Mouse (Mus musculus): ENCODE measurements around the gene Calcrl. TPM values are rescaled to one million over a fixed set of nuclear protein-coding genes. Genes with fewer than 3 reads are reported as not detected.

Calcrl gene
- total RNA-seq, 1 experiment from 2014 or later = 29.0 TPM

GRCm38 (mm10) chr2:84358690-84359343 lies 66.4 kb downstream of the Calcrl start:
- no peak for ATAC-seq (replicated peaks; ENCODE audit: insufficient number of reproducible peaks, low FRiP score, low TSS enrichment, poor library complexity, severe bottlenecking)

- no peak for ATAC-seq (replicated peaks; ENCODE audit: insufficient number of reproducible peaks, low FRiP score, low TSS enrichment, poor library complexity, severe bottlenecking)
Observed at GRCm38 (mm10) chr2:84355281-84355680, 69.9 kb downstream of the Calcrl start.

DNA sequence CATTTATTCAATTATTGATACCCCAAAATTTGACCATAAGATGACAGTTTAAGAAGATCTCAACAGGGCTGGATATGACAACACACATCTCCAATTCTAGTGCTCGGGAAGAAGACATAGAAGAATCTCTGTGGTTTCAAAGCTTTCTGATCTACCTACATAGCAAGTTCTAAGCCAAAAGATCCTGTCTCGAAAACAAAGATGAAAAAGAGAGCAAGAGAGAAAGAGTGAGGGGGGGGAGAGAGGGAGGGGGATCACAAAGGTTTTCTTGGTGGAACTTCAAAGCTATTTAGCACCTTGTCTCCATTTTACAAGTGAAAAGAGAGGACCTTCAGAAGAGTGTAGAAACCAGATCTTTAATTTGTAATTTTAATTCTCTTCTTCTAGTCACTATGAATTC lies 77.8 kb downstream of the Calcrl start:
- ATAC-seq (replicated peaks; ENCODE audit: insufficient number of reproducible peaks, low FRiP score, low TSS enrichment, poor library complexity, severe bottlenecking) = no peak

GRCm38 (mm10) chr2:84343756-84344155 lies 81.5 kb downstream of the Calcrl start:
- ATAC-seq (replicated peaks; ENCODE audit: insufficient number of reproducible peaks, low FRiP score, low TSS enrichment, poor library complexity, severe bottlenecking) = no peak

GRCm38 (mm10) chr2:84337774-84338450 lies 87.3 kb downstream of the Calcrl start:
- ATAC-seq (replicated peaks; ENCODE audit: insufficient number of reproducible peaks, low FRiP score, low TSS enrichment, poor library complexity, severe bottlenecking) = no peak

DNA sequence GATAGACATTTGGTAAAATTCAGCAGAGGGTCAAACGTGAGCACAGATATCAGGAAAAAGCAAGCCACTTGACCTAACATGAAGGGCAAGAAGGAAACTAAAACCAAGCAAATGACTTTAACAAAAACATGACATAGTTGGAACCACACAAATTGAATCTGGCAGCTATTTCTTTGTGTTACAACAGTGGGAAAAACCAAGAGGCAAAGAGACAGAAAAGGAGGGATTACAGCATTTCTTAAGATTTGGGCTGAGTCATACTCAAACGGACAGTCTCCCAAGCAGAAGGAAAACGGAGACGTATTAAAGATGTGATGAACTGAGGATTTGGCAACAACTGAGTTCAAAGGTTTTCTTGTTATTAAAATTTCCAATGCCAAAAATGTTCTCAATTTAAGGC lies 88.9 kb downstream of the Calcrl start:
- ATAC-seq (replicated peaks; ENCODE audit: insufficient number of reproducible peaks, low FRiP score, low TSS enrichment, poor library complexity, severe bottlenecking) = no peak

DNA sequence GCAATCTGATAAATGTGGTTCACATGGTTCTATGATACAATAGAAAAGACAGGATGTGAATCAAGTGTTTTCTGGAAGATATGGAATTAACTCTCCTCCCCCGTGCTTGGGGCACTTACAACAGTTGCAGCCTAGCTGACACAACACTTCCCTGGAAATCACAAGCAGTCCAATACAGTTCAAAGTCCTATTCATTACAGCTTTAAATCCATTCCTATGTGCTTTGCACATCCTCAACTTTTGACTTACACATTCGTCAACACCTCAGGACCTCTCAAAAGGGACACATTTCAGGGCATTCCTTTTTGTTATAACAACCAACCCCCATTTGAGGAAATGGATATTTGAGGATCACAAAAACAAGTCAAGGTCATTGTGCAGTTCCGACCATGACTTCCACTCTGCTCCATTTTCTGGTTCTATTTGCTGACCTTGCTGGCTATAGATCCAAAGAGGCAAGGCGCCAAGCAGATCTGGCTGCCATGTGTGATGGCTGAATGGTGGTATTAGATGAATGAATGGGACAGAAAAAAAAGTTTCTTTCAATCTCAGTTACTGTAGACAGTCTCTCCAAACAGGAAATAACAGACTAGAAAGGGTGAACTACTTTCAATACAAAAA lies 108.9 kb downstream of the Calcrl start:
- ATAC-seq (replicated peaks; ENCODE audit: insufficient number of reproducible peaks, low FRiP score, low TSS enrichment, poor library complexity, severe bottlenecking) = no peak

- no peak for ATAC-seq (replicated peaks; ENCODE audit: insufficient number of reproducible peaks, low FRiP score, low TSS enrichment, poor library complexity, severe bottlenecking)
Observed at GRCm38 (mm10) chr2:84296517-84296916, 128.7 kb downstream of the Calcrl start.

DNA sequence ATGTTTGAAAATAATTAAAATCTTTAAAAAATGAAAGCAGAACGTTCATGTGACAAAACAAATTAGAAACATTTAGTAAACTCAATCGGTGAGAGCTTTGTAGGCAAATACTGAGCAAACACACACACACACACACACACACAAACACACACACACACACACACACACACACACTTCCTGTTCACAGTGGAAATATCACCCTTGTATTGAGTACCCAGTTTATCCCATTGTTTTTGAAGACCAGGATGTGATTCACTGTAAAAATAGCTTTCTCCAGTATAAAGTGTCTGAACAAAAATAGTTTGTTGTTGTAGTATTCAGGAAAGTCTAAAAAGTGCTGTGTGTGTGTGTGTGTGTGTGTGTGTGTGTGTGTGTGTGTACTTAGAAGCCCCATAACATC lies 130.1 kb downstream of the Calcrl start:
- ATAC-seq (replicated peaks; ENCODE audit: insufficient number of reproducible peaks, low FRiP score, low TSS enrichment, poor library complexity, severe bottlenecking) = no peak

DNA sequence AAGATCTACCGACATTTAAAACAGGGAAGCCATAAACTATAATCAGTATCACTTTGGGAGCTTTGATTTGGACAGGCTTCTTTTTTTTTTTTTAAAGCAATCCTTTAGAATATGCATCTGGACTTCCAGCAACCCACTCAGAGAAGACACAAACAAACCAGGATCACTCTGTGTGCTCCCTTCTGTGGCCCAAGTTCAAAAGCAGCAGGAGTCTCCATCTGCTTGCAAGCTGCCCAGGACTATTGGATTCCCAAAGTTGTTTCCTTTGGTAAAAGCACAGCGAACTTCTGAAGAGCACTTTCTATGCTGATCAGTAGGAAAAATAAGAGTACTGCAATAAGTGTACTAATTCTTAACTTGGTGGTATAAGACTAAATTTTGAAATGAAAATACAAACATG lies 130.6 kb downstream of the Calcrl start:
- no peak for ATAC-seq (replicated peaks; ENCODE audit: insufficient number of reproducible peaks, low FRiP score, low TSS enrichment, poor library complexity, severe bottlenecking)

DNA sequence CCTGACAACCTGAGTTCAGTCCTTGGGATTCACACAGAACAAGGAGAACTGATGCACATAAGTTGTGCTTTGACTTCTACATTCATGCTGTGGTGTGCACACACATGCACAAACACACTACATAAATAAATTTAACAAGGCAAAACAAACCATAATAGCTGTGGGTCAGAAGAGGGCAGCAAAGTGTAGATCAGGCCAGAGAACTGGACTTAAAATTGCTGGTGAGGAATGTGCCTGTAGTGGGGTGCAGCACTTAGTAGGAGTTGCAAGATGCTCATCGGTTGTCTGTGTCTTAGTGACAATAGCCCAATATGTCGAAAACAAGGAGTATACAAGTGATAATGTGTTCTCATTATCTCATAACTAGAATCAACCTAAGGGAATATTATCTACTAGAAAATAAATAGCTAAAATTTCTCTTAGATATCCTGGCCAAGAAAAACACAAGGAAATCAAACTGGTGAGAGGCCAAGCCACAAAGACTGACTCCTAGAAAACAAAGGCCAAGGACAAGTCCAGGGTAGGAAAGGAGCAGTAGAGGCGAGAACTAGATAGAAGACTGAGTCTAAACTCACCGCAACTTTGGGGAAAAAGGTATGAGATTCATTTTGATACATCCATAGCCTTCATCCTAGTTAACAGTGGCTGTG lies 132.7 kb downstream of the Calcrl start:
- ATAC-seq (replicated peaks; ENCODE audit: insufficient number of reproducible peaks, low FRiP score, low TSS enrichment, poor library complexity, severe bottlenecking) = no peak

DNA sequence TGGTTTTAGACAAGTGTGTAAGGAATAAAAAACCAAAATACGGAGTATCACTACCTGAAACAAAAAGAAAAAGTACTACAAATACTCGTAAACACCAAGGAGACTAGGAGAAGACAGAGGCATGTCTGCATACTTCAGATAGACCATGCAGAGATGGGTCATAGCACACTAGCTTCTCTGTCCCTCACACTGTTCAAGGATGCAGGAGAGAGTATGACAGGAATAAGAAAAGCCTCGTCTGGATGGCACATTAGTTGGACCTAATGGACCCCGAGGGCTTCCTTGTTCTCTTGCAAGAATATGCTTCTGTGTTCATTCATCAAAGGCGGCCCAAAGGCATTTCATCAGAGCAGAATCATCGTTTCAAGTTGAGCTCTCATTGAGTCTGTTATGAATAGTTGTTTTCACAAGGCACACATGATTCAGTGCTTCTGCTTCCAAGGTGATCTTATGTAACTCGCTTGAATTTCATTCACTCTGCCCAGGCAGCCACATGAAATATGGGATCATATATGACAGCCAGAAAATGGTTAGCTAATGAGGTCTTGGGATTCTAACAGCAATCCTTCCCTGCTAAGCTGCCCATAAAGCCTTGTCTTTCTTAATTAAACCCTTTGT lies 136.2 kb downstream of the Calcrl start:
- no peak for ATAC-seq (replicated peaks; ENCODE audit: insufficient number of reproducible peaks, low FRiP score, low TSS enrichment, poor library complexity, severe bottlenecking)

Other genes with a start within 250 kb of the Calcrl start
- 2.2 to 4.7 TPM (median 4.2 TPM) in 3 replicates for gene Tfpi, start 51.4 kb upstream of the Calcrl start, total RNA-seq (2017)
- gene Ctnnd1, start 225.4 kb upstream of the Calcrl start, total RNA-seq (2017) = 7.9 to 20.7 TPM (median 8.5 TPM) in 3 replicates
- gene Btbd18, start 233.7 kb upstream of the Calcrl start, total RNA-seq (2017) = not detected in 3 replicates
- 34.9 to 47.7 TPM (median 37.5 TPM) in 3 replicates for gene Selenoh, start 245.4 kb upstream of the Calcrl start, total RNA-seq (2017)

Data from monocyte, adult 5-6 weeks (primary cell).